In genomic region chr17:48299203-48299602, GRCm38 (mm10) we compare ENCODE assay signal across 11 mouse cellular contexts. TPM values are rescaled to one million over a fixed set of nuclear protein-coding genes. Genes with fewer than 3 reads are reported as not detected.
A peak's percentile ranks its signal among the peaks of the same experiment; 100 is the strongest.
DNase-seq lines count a peak whose midpoint lies in the region; ATAC-seq and TF ChIP-seq lines count a peak whose summit lies in the region.
"Had no signal": no experiment of that assay in that cellular context is flagged by ENCODE, and none has a peak within 500 bp of the region (broad histone marks: within the 10 kb centered on the region; RNA-seq: fewer than 3 reads in every experiment).

Gene Treml2, plus strand, starts transcription at chr17:48299498.

- no peak within 1 kb of the TSS for H3K9ac ChIP-seq in lung, embryonic 14.5 days
- H3K9ac ChIP-seq in intestine, embryonic 16.5 days (ENCODE audit: low read depth, low read length): no peak within 1 kb of the TSS
- H3K9ac ChIP-seq: limb, embryonic 13.5 days; neural tube, embryonic 15.5 days had no signal

- 10% methylated on average over 3 of the region's 4 CpGs for WGBS in lung, embryonic 14.5 days
- 28% methylated on average over 3 of the region's 4 CpGs for WGBS in intestine, embryonic 16.5 days
- WGBS in small intestine, adult 2 months: 56% methylated on average over 2 of the region's 4 CpGs

- no peak; the same call in 1 of the 2 replicates for ATAC-seq in lung, embryonic 14.5 days (ENCODE audit: insufficient read depth)
- no peak for ATAC-seq in intestine, embryonic 16.5 days

- no peak for DNase-seq in lung, embryonic 14.5 days
- DNase-seq in lung, postnatal 10 days: no peak
- DNase-seq in R1 (ENCODE audit: low read depth, low spot score): peak; percentile 63
- DNase-seq in urinary bladder, adult 18-20 months (ENCODE audit: low spot score in 2 of 2): no peak
- no peak for DNase-seq in gastrocnemius, adult 2 months
- DNase-seq in cerebellum, adult 11 months: no peak
- DNase-seq: kidney, adult 9 months had no signal

- no peak within 1 kb of the TSS; the same call in 1 of the 2 replicates for H3K4me3 ChIP-seq in lung, embryonic 14.5 days (ENCODE audit: low read depth, low read length)
- no peak within 1 kb of the TSS for H3K4me3 ChIP-seq in intestine, embryonic 16.5 days (ENCODE audit: low read length)
- peak within 1 kb of the TSS; percentile 52 for H3K4me3 ChIP-seq in small intestine, adult 2 months (ENCODE audit: low read depth, low read length)
- no peak within 1 kb of the TSS for H3K4me3 ChIP-seq in gastrocnemius, adult 2 months
- H3K4me3 ChIP-seq: limb, embryonic 13.5 days; neural tube, embryonic 15.5 days had no signal

- H3K4me2 ChIP-seq in lung, embryonic 14.5 days: peak within 1 kb of the TSS; percentile 25; the same call in 1 of the 2 replicates
- H3K4me2 ChIP-seq in intestine, embryonic 16.5 days (ENCODE audit: low read depth, low read length): peak within 1 kb of the TSS; percentile 16; the same call in 1 of the 2 replicates
- H3K4me2 ChIP-seq: limb, embryonic 13.5 days; neural tube, embryonic 15.5 days had no signal

- no peak for TF ChIP-seq POLR2A in small intestine, adult 2 months (IDR thresholded peaks at IDR 0.05; ENCODE audit: low read depth, low read length)

- TF ChIP-seq CTCF in lung, embryonic 14.5 days (IDR thresholded peaks at IDR 0.05; ENCODE audit: low read depth): no peak
- TF ChIP-seq CTCF in small intestine, adult 2 months (IDR thresholded peaks at IDR 0.05; ENCODE audit: extremely low read depth, insufficient read length, insufficient replicate concordance, low read depth, low read length): no peak
- TF ChIP-seq CTCF in gastrocnemius, adult 2 months (IDR thresholded peaks at IDR 0.05): no peak

- intact Hi-C loops in gastrocnemius, adult 2 months (cut with DNase I): no loop called here

- no peaks in the 10 kb centered on the region for H3K27me3 ChIP-seq in lung, embryonic 14.5 days (ENCODE audit: insufficient read depth, low read length)
- no peaks in the 10 kb centered on the region for H3K27me3 ChIP-seq in intestine, embryonic 16.5 days (replicated peaks; ENCODE audit: control insufficient read depth, insufficient read depth, low read length)
- H3K27me3 ChIP-seq in small intestine, adult 2 months (ENCODE audit: control insufficient read depth, insufficient read depth, low read length): no peaks in the 10 kb centered on the region
- H3K27me3 ChIP-seq: limb, embryonic 13.5 days; neural tube, embryonic 15.5 days had no signal

- no peaks in the 10 kb centered on the region for H3K9me3 ChIP-seq in lung, embryonic 14.5 days (ENCODE audit: low read depth, low read length)
- no peaks in the 10 kb centered on the region for H3K9me3 ChIP-seq in intestine, embryonic 16.5 days (ENCODE audit: control insufficient read depth, low read length)
- H3K9me3 ChIP-seq: limb, embryonic 13.5 days; neural tube, embryonic 15.5 days had no signal

- no peak within 1 kb of the TSS for H3K27ac ChIP-seq in lung, embryonic 14.5 days (ENCODE audit: low read depth)
- no peak within 1 kb of the TSS for H3K27ac ChIP-seq in intestine, embryonic 16.5 days (ENCODE audit: low read length)
- peak within 1 kb of the TSS; percentile 17; the same call in 1 of the 2 replicates for H3K27ac ChIP-seq in small intestine, adult 2 months (ENCODE audit: insufficient read depth, low read depth, low read length)
- no peak within 1 kb of the TSS for H3K27ac ChIP-seq in gastrocnemius, adult 2 months
- H3K27ac ChIP-seq: limb, embryonic 13.5 days; neural tube, embryonic 15.5 days had no signal

- H3K4me1 ChIP-seq in lung, embryonic 14.5 days (ENCODE audit: insufficient read depth): no peaks in the 10 kb centered on the region
- peaks cover 7% of the 10 kb centered on the region for H3K4me1 ChIP-seq in intestine, embryonic 16.5 days (ENCODE audit: control insufficient read depth, insufficient read depth, low read length)
- peaks cover 6% of the 10 kb centered on the region for H3K4me1 ChIP-seq in small intestine, adult 2 months (ENCODE audit: control insufficient read depth, insufficient read depth, insufficient read length, low read length)
- H3K4me1 ChIP-seq: limb, embryonic 13.5 days; neural tube, embryonic 15.5 days had no signal

- no peaks in the 10 kb centered on the region for H3K36me3 ChIP-seq in lung, embryonic 14.5 days (ENCODE audit: insufficient read depth)
- H3K36me3 ChIP-seq in intestine, embryonic 16.5 days (ENCODE audit: control insufficient read depth, insufficient read depth, low read length): no peaks in the 10 kb centered on the region
- no peaks in the 10 kb centered on the region for H3K36me3 ChIP-seq in small intestine, adult 2 months (ENCODE audit: control insufficient read depth, insufficient read depth, low read length)
- H3K36me3 ChIP-seq: limb, embryonic 13.5 days; neural tube, embryonic 15.5 days had no signal

RNA-seq across cellular contexts. Expression of gene Treml2, which starts in this region (rescaled TPM):
- 0.12 and 0.43 TPM in 2 replicates for polyA plus RNA-seq in lung, embryonic 14.5 days (2014; fragmentation: Nextera tagmentation; extraction: Ambion mirVana)
- polyA plus RNA-seq in intestine, embryonic 16.5 days (2015; fragmentation: Nextera tagmentation; extraction: Ambion mirVana): 0.27 and 0.37 TPM in 2 replicates
- polyA plus RNA-seq in small intestine, adult 2 months (2012; rRNA removed): 1.2 and 2.4 TPM in 2 replicates
- total RNA-seq in gastrocnemius, adult 2 months (2021): not detected
